Mouse (Mus musculus) CH12.LX (cell line): ENCODE measurements around the gene Slc5a4b. TPM values are rescaled to one million over a fixed set of nuclear protein-coding genes. Genes with fewer than 3 reads are reported as not detected.

ENCODE experiments used
- DNase-seq: peaks from one replicate; pipeline ENCODE4 v3.0.0-alpha.2; 2013; ENCODE audit errors: extremely low read depth
- H3K27ac ChIP-seq: 2 replicates; pipeline ENCODE4 v1.5.1; 2012; ENCODE audit warnings: low read depth, mild to moderate bottlenecking, control low read depth, moderate library complexity; ENCODE audit not compliant: insufficient read depth
- H3K27me3 ChIP-seq: replicated peaks from 2 replicates; pipeline ENCODE3; 2012; ENCODE audit warnings: inconsistent platforms
- H3K36me3 ChIP-seq, 2 experiments: replicated peaks in 1 of 2; 2 replicates each; pipeline versions ENCODE3 to v1.6.1; 2012; ENCODE audit warnings: inconsistent platforms in 1 of 2, low read length in 1 of 2, mild to moderate bottlenecking in 1 of 2, mixed read lengths in 1 of 2, moderate library complexity in 1 of 2; ENCODE audit not compliant: control insufficient read depth in 1 of 2, insufficient read depth in 1 of 2
- H3K4me1 ChIP-seq, 2 experiments: 2 replicates each; pipeline ENCODE4 v1.6.1; 2012; ENCODE audit warnings: inconsistent platforms in 1 of 2, moderate library complexity in 1 of 2; ENCODE audit not compliant: insufficient read depth in 2 of 2, control insufficient read depth in 1 of 2
- H3K4me2 ChIP-seq: 2 replicates; pipeline ENCODE4 v1.6.1; 2012; ENCODE audit warnings: low read depth, mild to moderate bottlenecking, control low read depth; ENCODE audit not compliant: poor library complexity, insufficient read depth, severe bottlenecking
- H3K4me3 ChIP-seq, 3 experiments: fragments of 150-350 bp in 1 of 3; sonication (generic) in 1 of 3; replicated peaks in 1 of 3; 2 replicates each; pipeline versions ENCODE3 to v1.5.1; 2011 to 2012; ENCODE audit warnings: low read depth in 2 of 3, low read length in 2 of 3, mild to moderate bottlenecking in 2 of 3, moderate library complexity in 2 of 3, control low read depth in 1 of 3, improper control_type of control experiment in 1 of 3, inconsistent platforms in 1 of 3, mixed read lengths in 1 of 3; ENCODE audit not compliant: poor library complexity in 1 of 3
- H3K79me2 ChIP-seq: replicated peaks from 2 replicates; pipeline ENCODE4 v1.6.1; 2012; ENCODE audit warnings: mild to moderate bottlenecking, moderate library complexity; ENCODE audit not compliant: control insufficient read depth, poor library complexity, insufficient read depth, severe bottlenecking; ENCODE audit errors: extremely low read depth
- H3K9ac ChIP-seq: 2 replicates; pipeline ENCODE4 v1.6.1; 2012; ENCODE audit warnings: low read depth, mild to moderate bottlenecking, control low read depth, moderate library complexity; ENCODE audit not compliant: insufficient read depth
- H3K9me3 ChIP-seq: replicated peaks from 2 replicates; pipeline ENCODE3; 2012; ENCODE audit warnings: low read length, inconsistent platforms, mixed read lengths
- BHLHE40 ChIP-seq: IDR thresholded peaks from 2 replicates; pipeline ENCODE4 v1.6.1; 2011; ENCODE audit warnings: mild to moderate bottlenecking, low read depth, low read length, improper control_type of control experiment
- CHD1 ChIP-seq: IDR thresholded peaks from 2 replicates; pipeline ENCODE4 v1.6.1; 2012; ENCODE audit warnings: low read depth, low read length, improper control_type of control experiment, inconsistent platforms
- CHD2 ChIP-seq: IDR thresholded peaks from 2 replicates; pipeline ENCODE4 v1.6.1; 2011; ENCODE audit warnings: low read length, improper control_type of control experiment
- CTCF ChIP-seq, 2 experiments: IDR thresholded peaks in 1 of 2; conservative IDR thresholded peaks in 1 of 2; 2 replicates each; pipeline ENCODE4 v1.5.1; 2011 to 2012; ENCODE audit warnings: low read depth in 2 of 2, low read length in 2 of 2, improper control_type of control experiment in 1 of 2, inconsistent platforms in 1 of 2, mild to moderate bottlenecking in 1 of 2, moderate library complexity in 1 of 2
- E2F4 ChIP-seq: IDR thresholded peaks from 2 replicates; pipeline ENCODE4 v1.6.1; 2011; ENCODE audit warnings: low read depth, low read length, improper control_type of control experiment; ENCODE audit not compliant: insufficient replicate concordance
- ELF1 ChIP-seq: IDR thresholded peaks from 2 replicates; pipeline ENCODE4 v1.6.1; 2014; ENCODE audit warnings: low read depth, mild to moderate bottlenecking, inconsistent platforms, low read length, improper control_type of control experiment
- EP300 ChIP-seq: IDR thresholded peaks from 2 replicates; pipeline ENCODE4 v1.6.1; 2011; ENCODE audit warnings: low read length, improper control_type of control experiment
- ETS1 ChIP-seq: conservative IDR thresholded peaks from 2 replicates; pipeline ENCODE4 v1.6.1; 2012; ENCODE audit warnings: low read depth, mild to moderate bottlenecking, inconsistent platforms, low read length, improper control_type of control experiment, moderate library complexity
- GABPA ChIP-seq: IDR thresholded peaks from 2 replicates; pipeline ENCODE4 v1.6.1; 2012; ENCODE audit warnings: low read depth, low read length, improper control_type of control experiment, inconsistent platforms; ENCODE audit not compliant: insufficient replicate concordance
- IRF4 ChIP-seq: IDR thresholded peaks from 2 replicates; pipeline ENCODE4 v1.6.1; 2014; ENCODE audit warnings: low read depth, mild to moderate bottlenecking, inconsistent platforms, low read length, improper control_type of control experiment
- JUND ChIP-seq: conservative IDR thresholded peaks from 2 replicates; pipeline ENCODE4 v1.6.1; 2011; ENCODE audit warnings: low read depth, low read length, improper control_type of control experiment
- KAT2A ChIP-seq: IDR thresholded peaks from 2 replicates; pipeline ENCODE4 v1.6.1; 2012; ENCODE audit warnings: low read length, improper control_type of control experiment, inconsistent platforms; ENCODE audit not compliant: insufficient replicate concordance
- MAFK ChIP-seq: IDR thresholded peaks from 2 replicates; pipeline ENCODE4 v1.6.1; 2011; ENCODE audit warnings: low read length, improper control_type of control experiment; ENCODE audit not compliant: insufficient replicate concordance
- MAX ChIP-seq: IDR thresholded peaks from 2 replicates; pipeline ENCODE4 v1.6.1; 2011; ENCODE audit warnings: low read length, improper control_type of control experiment
- MAZ ChIP-seq: IDR thresholded peaks from 2 replicates; pipeline ENCODE4 v1.6.1; 2012; ENCODE audit warnings: low read depth, mild to moderate bottlenecking, inconsistent platforms, low read length, improper control_type of control experiment, moderate library complexity
- MEF2A ChIP-seq: IDR thresholded peaks from 2 replicates; pipeline ENCODE4 v1.6.1; 2014; ENCODE audit warnings: low read depth, mild to moderate bottlenecking, inconsistent platforms, low read length, improper control_type of control experiment, borderline replicate concordance
- MXI1 ChIP-seq: IDR thresholded peaks from 2 replicates; pipeline ENCODE4 v1.6.1; 2011; ENCODE audit warnings: mild to moderate bottlenecking, low read depth, low read length, improper control_type of control experiment
- MYC ChIP-seq: IDR thresholded peaks from 2 replicates; pipeline ENCODE4 v1.6.1; 2011; ENCODE audit warnings: low read depth, mild to moderate bottlenecking, improper control_type of control experiment, low read length
- NELFE ChIP-seq: IDR thresholded peaks from 2 replicates; pipeline ENCODE4 v1.6.1; 2011; ENCODE audit warnings: low read depth, low read length, improper control_type of control experiment
- NRF1 ChIP-seq: IDR thresholded peaks from 2 replicates; pipeline ENCODE4 v1.6.1; 2014; ENCODE audit warnings: low read depth, mild to moderate bottlenecking, inconsistent platforms, low read length, improper control_type of control experiment, moderate library complexity
- PAX5 ChIP-seq: IDR thresholded peaks from 2 replicates; pipeline ENCODE4 v1.6.1; 2012; ENCODE audit warnings: low read length, inconsistent platforms, mixed read lengths
- POLR2AphosphoS2 ChIP-seq: IDR thresholded peaks from 2 replicates; pipeline ENCODE4 v1.6.1; 2011; ENCODE audit warnings: low read depth, low read length, improper control_type of control experiment
- RCOR1 ChIP-seq: conservative IDR thresholded peaks from 2 replicates; pipeline ENCODE4 v1.6.1; 2012; ENCODE audit warnings: low read depth, mild to moderate bottlenecking, inconsistent platforms, low read length, improper control_type of control experiment
- SIN3A ChIP-seq: IDR thresholded peaks from 2 replicates; pipeline ENCODE4 v1.6.1; 2012; ENCODE audit warnings: low read length, improper control_type of control experiment, inconsistent platforms
- SMC3 ChIP-seq: IDR thresholded peaks from 2 replicates; pipeline ENCODE4 v1.6.1; 2011; ENCODE audit warnings: low read depth, low read length, improper control_type of control experiment
- TBP ChIP-seq: conservative IDR thresholded peaks from 2 replicates; pipeline ENCODE4 v1.6.1; 2011; ENCODE audit warnings: low read depth, low read length, improper control_type of control experiment
- TCF12 ChIP-seq: IDR thresholded peaks from 2 replicates; pipeline ENCODE4 v1.6.1; 2014; ENCODE audit warnings: low read depth, mild to moderate bottlenecking, inconsistent platforms, low read length, improper control_type of control experiment
- UBTF ChIP-seq: IDR thresholded peaks from 2 replicates; pipeline ENCODE4 v1.6.1; 2012; ENCODE audit warnings: low read depth, mild to moderate bottlenecking, inconsistent platforms, low read length, improper control_type of control experiment, moderate library complexity
- USF1 ChIP-seq: IDR thresholded peaks from 2 replicates; pipeline ENCODE4 v1.6.1; 2014; ENCODE audit warnings: low read depth, mild to moderate bottlenecking, inconsistent platforms, low read length, improper control_type of control experiment
- USF2 ChIP-seq: conservative IDR thresholded peaks from 2 replicates; pipeline ENCODE4 v1.6.1; 2011; ENCODE audit warnings: low read depth, low read length, improper control_type of control experiment
- ZC3H11A ChIP-seq: IDR thresholded peaks from 2 replicates; pipeline ENCODE4 v1.6.1; 2012; ENCODE audit warnings: low read depth, mild to moderate bottlenecking, inconsistent platforms, low read length, improper control_type of control experiment
- ZKSCAN1 ChIP-seq: IDR thresholded peaks from 2 replicates; pipeline ENCODE4 v1.6.1; 2012; ENCODE audit warnings: low read depth, inconsistent platforms, low read length, improper control_type of control experiment, borderline replicate concordance
- ZNF384 ChIP-seq: IDR thresholded peaks from 2 replicates; pipeline ENCODE4 v1.6.1; 2012; ENCODE audit warnings: low read depth, low read length, improper control_type of control experiment, inconsistent platforms
- dilution Hi-C: fragments of 300-500 bp; cut with MboI; formaldehyde crosslinking; loops from 2 replicates; pipeline ENCODE4 v1.14.3; 2020; ENCODE audit warnings: low sequenced_read_pairs; ENCODE audit not compliant: extremely low pct_unique_long_range_greater_than_20kb, extremely low pct_ligation_motif_present
- in situ Hi-C: fragments of 300-500 bp; cut with MboI; formaldehyde crosslinking; loops from 3 replicates; pipeline ENCODE4 v1.14.3; 2019; ENCODE audit warnings: low sequenced_read_pairs, low pct_ligation_motif_present, low pct_unique_long_range_greater_than_20kb, mixed read lengths
- polyA plus RNA-seq: library from polyadenylated mRNA; unstranded; fragments of >175 nt; gene quantifications from 2 replicates; pipeline ENCODE4 v1.2.1, GENCODE M21; 2012; ENCODE audit warnings: low read depth; ENCODE audit not compliant: insufficient read length
- total RNA-seq, 2 experiments: library from RNA; depleted of rRNA; stranded (reverse); fragments of 300-350 nt in 1 of 2; fragments of >200 nt in 1 of 2; gene quantifications; 2 replicates each; pipeline ENCODE4 v1.2.3; 2012 to 2014

Gene Slc5a4b
- total and polyA plus RNA-seq, 3 experiments = not detected

DNA sequence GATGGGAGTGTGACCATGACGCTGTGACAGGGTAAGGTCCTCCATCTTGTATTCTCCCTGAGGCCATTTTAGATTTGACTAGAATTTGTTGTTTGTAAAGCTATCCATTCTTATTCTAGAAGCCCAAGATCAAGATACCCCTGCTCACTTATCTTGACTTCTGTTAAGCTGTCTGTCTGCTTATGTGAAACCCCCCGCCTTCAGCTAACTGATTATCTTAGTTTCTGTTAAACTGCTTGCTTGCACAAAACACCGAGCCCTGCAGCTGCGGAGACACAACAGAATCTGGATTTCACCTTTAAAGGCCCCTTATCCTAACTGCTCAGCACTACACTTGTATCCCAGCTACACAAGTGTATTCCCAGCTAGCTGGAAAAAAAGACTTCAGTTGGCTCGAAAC, 73.8 kb downstream of the Slc5a4b start:
- no peak overlapping the region for H3K27ac ChIP-seq
- dilution Hi-C loops (no loop called here), in situ Hi-C loops (no loop called here)
- no peak for DNase-seq
- H3K4me3 ChIP-seq = no peak overlapping the region
- peaks cover 38 to 65% of the 10 kb centered on the region in 2 experiments for H3K36me3 ChIP-seq
- H3K9ac ChIP-seq = no peak overlapping the region
- H3K9me3 ChIP-seq = no peaks in the 10 kb centered on the region
- peaks cover 0 to 21% of the 10 kb centered on the region in 2 experiments; a peak in 2 of 4 replicates for H3K4me1 ChIP-seq
- TF ChIP-seq KAT2A = no peak
- TF ChIP-seq JUND = no peak
- TF ChIP-seq GABPA = no peak
- TF ChIP-seq MXI1 = no peak
- no peak for TF ChIP-seq UBTF
- no peak for TF ChIP-seq E2F4
- no peak for TF ChIP-seq POLR2AphosphoS2
- no peak for TF ChIP-seq USF1
- TF ChIP-seq BHLHE40 = no peak
- TF ChIP-seq ZNF384 = no peak
- H3K4me2 ChIP-seq = no peak overlapping the region
- H3K79me2 ChIP-seq = peaks cover 74% of the 10 kb centered on the region
- H3K27me3 ChIP-seq = no peaks in the 10 kb centered on the region

DNA sequence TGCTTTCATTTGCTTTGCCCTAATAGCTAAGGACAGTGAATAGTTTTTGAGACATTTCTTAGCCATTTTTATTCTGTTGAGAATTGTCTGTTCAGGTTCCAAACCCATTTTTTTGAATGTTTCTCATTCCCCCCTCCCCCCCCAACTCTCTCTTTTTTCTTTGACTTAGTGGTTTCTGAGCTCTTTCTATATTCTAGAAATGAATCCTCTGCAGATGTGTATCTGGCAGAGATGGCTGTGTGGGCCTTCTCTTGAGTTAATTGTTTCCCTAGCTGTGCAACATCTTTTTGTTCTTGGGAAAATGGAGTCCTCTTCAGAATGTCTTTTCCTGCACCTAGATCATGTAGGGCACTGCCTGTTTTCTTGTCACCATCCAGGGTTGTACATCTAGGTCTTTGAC, 75.5 kb downstream of the Slc5a4b start:
- H3K9me3 ChIP-seq = no peaks in the 10 kb centered on the region
- dilution Hi-C loops = no loop called here
- H3K4me2 ChIP-seq = peak overlapping the region; percentile 75
- peaks cover 69% of the 10 kb centered on the region for H3K79me2 ChIP-seq
- H3K27ac ChIP-seq = peak overlapping the region; percentile 27; the same call in 1 of the 2 replicates
- DNase-seq = peak; percentile 21
- H3K36me3 ChIP-seq = peaks cover 28 to 53% of the 10 kb centered on the region in 2 experiments
- no peak overlapping the region for H3K4me3 ChIP-seq
- no peaks in the 10 kb centered on the region for H3K27me3 ChIP-seq
- peak overlapping the region; percentile 35; the same call in 1 of the 2 replicates for H3K9ac ChIP-seq
- H3K4me1 ChIP-seq = peaks cover 2 to 27% of the 10 kb centered on the region in 2 experiments; a peak in 2 of 4 replicates
- in situ Hi-C loops = no loop called here
- peak; percentile 85 for TF ChIP-seq CHD2
- no peak for TF ChIP-seq MAX
- no peak for TF ChIP-seq ZC3H11A
- TF ChIP-seq CTCF (conservative IDR thresholded peaks at IDR 0.05 in 1 of 2, IDR thresholded peaks at IDR 0.05 in 1 of 2; ENCODE audit: low read depth in 2 of 2, low read length in 2 of 2) = no peak
- TF ChIP-seq SMC3 = peak; percentile 16
- TF ChIP-seq CHD1 = no peak; the same call in 1 of the 2 replicates
- TF ChIP-seq TCF12 = peak; percentile 78
- TF ChIP-seq USF1 = no peak
- TF ChIP-seq RCOR1 = peak; percentile 96
- peak; percentile 93 for TF ChIP-seq IRF4
- TF ChIP-seq MAZ = peak; percentile 84
- peak; percentile 82 for TF ChIP-seq SIN3A
- TF ChIP-seq E2F4 = no peak
- 0 out of 2 replicates have a peak, but pooled peaks have one; percentile 9 for TF ChIP-seq NRF1
- TF ChIP-seq MEF2A = peak; percentile 76
- TF ChIP-seq UBTF = no peak
- TF ChIP-seq MAFK = peak; percentile 75
- peak; percentile 92 for TF ChIP-seq EP300
- TF ChIP-seq JUND = peak; percentile 90
- TF ChIP-seq PAX5 = no peak
- TF ChIP-seq ETS1 = peak; percentile 58
- TF ChIP-seq MYC = 0 out of 2 replicates have a peak, but pooled peaks have one; percentile 53
- no peak for TF ChIP-seq USF2
- no peak for TF ChIP-seq TBP
- no peak for TF ChIP-seq ZKSCAN1
- TF ChIP-seq ZNF384 = peak; percentile 94
- no peak for TF ChIP-seq ELF1
- 0 out of 2 replicates have a peak, but pooled peaks have one; percentile 33 for TF ChIP-seq NELFE
- peak; percentile 65 for TF ChIP-seq BHLHE40
